Comparison of ENCODE assay signal across 9 mouse cellular contexts in genomic region chr5:33995843-33996693, GRCm38 (mm10). TPM values are rescaled to one million over a fixed set of nuclear protein-coding genes. Genes with fewer than 3 reads are reported as not detected.
DNase-seq lines count a peak whose midpoint lies in the region; ATAC-seq and TF ChIP-seq lines count a peak whose summit lies in the region.
"Had no signal": no experiment of that assay in that cellular context is flagged by ENCODE, and none has a peak within 500 bp of the region (broad histone marks: within the 10 kb centered on the region; RNA-seq: fewer than 3 reads in every experiment).

Nat8l (plus strand) TSS chr5:33995984.

- peak within 1 kb of the TSS; percentile 95 for H3K4me2 ChIP-seq in heart, embryonic 15.5 days
- peak within 1 kb of the TSS; percentile 93 for H3K4me2 ChIP-seq in lung, postnatal 0 days (replicated peaks; ENCODE audit: low read depth, low read length)

- WGBS in embryonic facial prominence, embryonic 10.5 days = under 1% methylated on average over 90 of the region's 90 CpGs
- WGBS in heart, embryonic 15.5 days = under 1% methylated on average over 89 of the region's 90 CpGs
- 1% methylated on average over 74 of the region's 90 CpGs for WGBS in lung, postnatal 0 days

- peaks cover 35% of the 10 kb centered on the region for H3K4me1 ChIP-seq in embryonic facial prominence, embryonic 10.5 days
- peaks cover 25% of the 10 kb centered on the region for H3K4me1 ChIP-seq in heart, embryonic 15.5 days (replicated peaks)
- H3K4me1 ChIP-seq in lung, postnatal 0 days (ENCODE audit: insufficient read depth, low read depth, low read length) = peaks cover 18% of the 10 kb centered on the region; the same call in 1 of the 2 replicates

- peaks cover 76% of the 10 kb centered on the region for H3K27me3 ChIP-seq in embryonic facial prominence, embryonic 10.5 days (replicated peaks; ENCODE audit: low read depth, poor library complexity, severe bottlenecking)
- H3K27me3 ChIP-seq in heart, embryonic 15.5 days = peaks cover 67% of the 10 kb centered on the region
- peaks cover 55% of the 10 kb centered on the region for H3K27me3 ChIP-seq in lung, postnatal 0 days (replicated peaks; ENCODE audit: insufficient read depth, low read length)
- H3K27me3 ChIP-seq: CH12.LX had no signal

- H3K4me3 ChIP-seq in embryonic facial prominence, embryonic 10.5 days = peak within 1 kb of the TSS; percentile 72
- peak within 1 kb of the TSS; percentile 70 for H3K4me3 ChIP-seq in heart, embryonic 15.5 days
- H3K4me3 ChIP-seq in lung, postnatal 0 days (ENCODE audit: low read depth, low read length) = peak within 1 kb of the TSS; percentile 49

- H3K27ac ChIP-seq in embryonic facial prominence, embryonic 10.5 days (replicated peaks) = peak within 1 kb of the TSS; percentile 84
- H3K27ac ChIP-seq in heart, embryonic 15.5 days = peak within 1 kb of the TSS; percentile 49
- H3K27ac ChIP-seq in lung, postnatal 0 days (ENCODE audit: low read length) = no peak within 1 kb of the TSS

- peak; percentile 73 for ATAC-seq in heart, embryonic 15.5 days (replicated peaks; ENCODE audit: insufficient number of reproducible peaks, insufficient read depth, low FRiP score, low read depth)
- ATAC-seq in lung, postnatal 0 days = peak; percentile 55
- ATAC-seq in CD4-positive, CD25-positive, alpha-beta regulatory T cell, adult 4 months = no peak

- TF ChIP-seq CTCF in lung, postnatal 0 days (IDR thresholded peaks at IDR 0.05) = no peak

- peak within 1 kb of the TSS; percentile 70 for H3K9ac ChIP-seq in heart, embryonic 15.5 days
- no peak within 1 kb of the TSS for H3K9ac ChIP-seq in lung, postnatal 0 days (replicated peaks; ENCODE audit: low read depth)

- DNase-seq in layer of hippocampus, adult 11-12 months (ENCODE audit: low spot score) = peak; percentile 88
- DNase-seq in layer of hippocampus, adult 9-10 months (ENCODE audit: low spot score) = no peak
- peak; percentile 87 for DNase-seq in embryonic facial prominence, embryonic 10.5 days (ENCODE audit: low spot score)
- DNase-seq in layer of hippocampus, postnatal 10 days (ENCODE audit: low spot score in 2 of 2) = peak; percentile 83 to 92
- peak; percentile 24 for DNase-seq in lung, postnatal 0 days (ENCODE audit: low spot score)
- peak; percentile 53 for DNase-seq in retina, postnatal 7 days (ENCODE audit: low read depth, low spot score)

- H3K9me3 ChIP-seq in embryonic facial prominence, embryonic 10.5 days = no peaks in the 10 kb centered on the region
- no peaks in the 10 kb centered on the region for H3K9me3 ChIP-seq in heart, embryonic 15.5 days (replicated peaks)
- no peaks in the 10 kb centered on the region for H3K9me3 ChIP-seq in lung, postnatal 0 days (ENCODE audit: low read length)

- TF ChIP-seq EP300 in lung, postnatal 0 days (IDR thresholded peaks at IDR 0.05) = no peak

- peaks cover 5% of the 10 kb centered on the region; the same call in 1 of the 2 replicates for H3K36me3 ChIP-seq in embryonic facial prominence, embryonic 10.5 days (replicated peaks)
- no peaks in the 10 kb centered on the region for H3K36me3 ChIP-seq in heart, embryonic 15.5 days
- H3K36me3 ChIP-seq in lung, postnatal 0 days (ENCODE audit: insufficient read depth, low read length) = no peaks in the 10 kb centered on the region

RNA-seq across cellular contexts. Expression of gene Nat8l, which starts in this region (rescaled TPM):
- polyA plus RNA-seq in embryonic facial prominence, embryonic 10.5 days (2016; fragmentation: Nextera tagmentation; extraction: Ambion mirVana) = 0.47 and 0.73 TPM in 2 replicates
- polyA plus RNA-seq in heart, embryonic 15.5 days (2015; fragmentation: Nextera tagmentation; extraction: Ambion mirVana) = 0.47 and 0.70 TPM in 2 replicates
- 10 to 100 TPM; 60.2 to 65.0 TPM for total RNA-seq in layer of hippocampus, postnatal 10 days (2021)
- 0.20 and 0.29 TPM in 2 replicates for polyA plus RNA-seq in lung, postnatal 0 days (2015; fragmentation: Nextera tagmentation; extraction: Ambion mirVana)
- polyA plus RNA-seq in CD4-positive, CD25-positive, alpha-beta regulatory T cell, adult 4 months (2017; shearing (Covaris generic)) = not detected

Comparison
In these comparisons a context has a peak if more than half of its experiments do, and no peak if none do; other contexts are left out.
1. Peak in DNase-seq, H3K4me3 ChIP-seq and H3K27ac ChIP-seq in embryonic facial prominence, embryonic 10.5 days; RNA of the gene not detected or under 1 TPM.
2. Peak in ATAC-seq, H3K4me3 ChIP-seq, H3K27ac ChIP-seq, H3K9ac ChIP-seq and H3K4me2 ChIP-seq in heart, embryonic 15.5 days; RNA of the gene not detected or under 1 TPM.
3. Peak in DNase-seq, ATAC-seq, H3K4me3 ChIP-seq and H3K4me2 ChIP-seq in lung, postnatal 0 days; RNA of the gene not detected or under 1 TPM.